8 mouse cellular contexts compared by ENCODE assay signal in genomic region chr13:111807105-111807595, GRCm38 (mm10). TPM values are rescaled to one million over a fixed set of nuclear protein-coding genes. Genes with fewer than 3 reads are reported as not detected.
A peak's percentile ranks its signal among the peaks of the same experiment; 100 is the strongest.
DNase-seq lines count a peak whose midpoint lies in the region; ATAC-seq and TF ChIP-seq lines count a peak whose summit lies in the region.

No protein-coding gene starts in this region.

- no peak for TF ChIP-seq POLR2A in kidney, adult 2 months (IDR thresholded peaks at IDR 0.05; ENCODE audit: low read depth, low read length)
- TF ChIP-seq POLR2A in MEL (IDR thresholded peaks at IDR 0.05; ENCODE audit: control insufficient read depth in 1 of 2, insufficient read depth in 1 of 2, low read depth in 1 of 2, low read length in 2 of 2, poor library complexity in 1 of 2), result no peak
- TF ChIP-seq POLR2A in limb, embryonic 14.5 days (IDR thresholded peaks at IDR 0.05; ENCODE audit: borderline replicate concordance, extremely low read depth, insufficient read depth, insufficient read length), result no peak
- TF ChIP-seq POLR2A in olfactory bulb, adult 2 months (IDR thresholded peaks at IDR 0.05; ENCODE audit: insufficient read depth, low read depth, low read length), result no peak

- TF ChIP-seq RAD21 in MEL (IDR thresholded peaks at IDR 0.05; ENCODE audit: low read depth, low read length), result no peak

- H3K36me3 ChIP-seq in kidney, adult 2 months (ENCODE audit: control insufficient read depth, insufficient read depth, low read length), result no peaks in the 10 kb centered on the region
- peaks cover 0 to 5% of the 10 kb centered on the region in 2 experiments; a peak in 2 of 4 replicates for H3K36me3 ChIP-seq in MEL (ENCODE audit: control insufficient read depth in 1 of 2, insufficient read depth in 2 of 2, low read length in 2 of 2)
- H3K36me3 ChIP-seq in forebrain, embryonic 14.5 days (ENCODE audit: control insufficient read depth, insufficient read depth, low read length), result no peaks in the 10 kb centered on the region
- H3K36me3 ChIP-seq in limb, embryonic 14.5 days (ENCODE audit: control insufficient read depth, insufficient read depth, low read length), result no peaks in the 10 kb centered on the region

- peak overlapping the region; percentile 91 for H3K9ac ChIP-seq in MEL (ENCODE audit: control insufficient read depth, low read depth, low read length, poor library complexity, severe bottlenecking)
- H3K9ac ChIP-seq in forebrain, embryonic 14.5 days (ENCODE audit: low read length), result peak overlapping the region; percentile 89
- peak overlapping the region; percentile 90 for H3K9ac ChIP-seq in limb, embryonic 14.5 days (ENCODE audit: low read depth, low read length, severe bottlenecking)

- H3K27me3 ChIP-seq in kidney, adult 2 months (replicated peaks; ENCODE audit: control insufficient read depth, insufficient read depth, low read length), result no peaks in the 10 kb centered on the region
- peaks cover 10 to 12% of the 10 kb centered on the region in 2 experiments for H3K27me3 ChIP-seq in MEL (ENCODE audit: control insufficient read depth in 1 of 2, insufficient read depth in 2 of 2, low read length in 2 of 2)
- no peaks in the 10 kb centered on the region for H3K27me3 ChIP-seq in forebrain, embryonic 14.5 days (replicated peaks; ENCODE audit: control insufficient read depth, insufficient read depth, low read length)
- no peaks in the 10 kb centered on the region for H3K27me3 ChIP-seq in limb, embryonic 14.5 days (ENCODE audit: control insufficient read depth, insufficient read depth, low read length)

- peak overlapping the region; percentile 77 for H3K27ac ChIP-seq in kidney, adult 2 months (ENCODE audit: insufficient read depth, low read depth, low read length)
- peak overlapping the region; percentile 60 for H3K27ac ChIP-seq in MEL (ENCODE audit: control insufficient read depth, low read depth, low read length)
- H3K27ac ChIP-seq in forebrain, embryonic 14.5 days (ENCODE audit: low read depth, low read length), result no peak overlapping the region
- no peak overlapping the region for H3K27ac ChIP-seq in limb, embryonic 14.5 days (replicated peaks; ENCODE audit: low read depth, low read length)
- H3K27ac ChIP-seq in olfactory bulb, adult 2 months (ENCODE audit: insufficient read depth, low read depth, low read length), result peak overlapping the region; percentile 99

- peak overlapping the region; percentile 90 for H3K4me2 ChIP-seq in forebrain, embryonic 14.5 days (ENCODE audit: low read length)
- H3K4me2 ChIP-seq in limb, embryonic 14.5 days (replicated peaks; ENCODE audit: low read depth, low read length, severe bottlenecking), result peak overlapping the region; percentile 92

- 0% methylated on average over 11 of the region's 11 CpGs for WGBS in kidney, adult 2 months
- WGBS in forebrain, embryonic 14.5 days, result 0% methylated on average over 11 of the region's 11 CpGs
- 1% methylated on average over 11 of the region's 11 CpGs for WGBS in limb, embryonic 14.5 days
- WGBS in olfactory bulb, adult 2 months, result 1% methylated on average over 11 of the region's 11 CpGs

- no peak for TF ChIP-seq CTCF in kidney, adult 2 months (conservative IDR thresholded peaks at IDR 0.05; ENCODE audit: insufficient read depth, insufficient read length, low read depth, low read length)
- TF ChIP-seq CTCF in MEL (IDR thresholded peaks at IDR 0.05 in 2 of 3, conservative IDR thresholded peaks at IDR 0.05 in 1 of 3; ENCODE audit: control insufficient read depth in 1 of 3, insufficient read depth in 1 of 3, low read depth in 2 of 3, low read length in 3 of 3, poor library complexity in 1 of 3, severe bottlenecking in 1 of 3), result no peak
- no peak for TF ChIP-seq CTCF in olfactory bulb, adult 2 months (IDR thresholded peaks at IDR 0.05; ENCODE audit: insufficient read depth, low read depth, low read length)

- peaks cover 33% of the 10 kb centered on the region for H3K4me1 ChIP-seq in kidney, adult 2 months (ENCODE audit: control insufficient read depth, insufficient read depth, low read length)
- no peaks in the 10 kb centered on the region; a peak in 1 of 4 replicates for H3K4me1 ChIP-seq in MEL (ENCODE audit: control insufficient read depth in 1 of 2, insufficient read depth in 2 of 2, low read length in 2 of 2)
- peaks cover 10% of the 10 kb centered on the region; the same call in 1 of the 2 replicates for H3K4me1 ChIP-seq in forebrain, embryonic 14.5 days (ENCODE audit: control insufficient read depth, insufficient read depth, low read length)
- peaks cover 22% of the 10 kb centered on the region for H3K4me1 ChIP-seq in limb, embryonic 14.5 days (ENCODE audit: control insufficient read depth, insufficient read depth, low read length)
- H3K4me1 ChIP-seq in olfactory bulb, adult 2 months (ENCODE audit: control insufficient read depth, insufficient read depth, low read length), result peaks cover 17% of the 10 kb centered on the region

- DNase-seq in kidney, adult 2 months, result no peak
- DNase-seq in kidney, adult 8-10 months, result no peak
- DNase-seq in MEL (ENCODE audit: low read depth, low spot score), result peak; percentile 66
- no peak for DNase-seq in forebrain, embryonic 14.5 days (ENCODE audit: low spot score)
- DNase-seq in limb, embryonic 14.5 days (ENCODE audit: low spot score), result no peak
- no peak for DNase-seq in gastrocnemius, adult 18-20 months (ENCODE audit: low spot score)
- no peak for DNase-seq in urinary bladder, postnatal 14 days (ENCODE audit: low spot score)

- TF ChIP-seq EP300 in MEL (IDR thresholded peaks at IDR 0.05; ENCODE audit: low read depth in 1 of 2, low read length in 2 of 2), result peak; percentile 59 to 62; a peak in 3 of 4 replicates

- H3K79me2 ChIP-seq in MEL (ENCODE audit: control insufficient read depth, insufficient read depth, low read length, poor library complexity), result peaks cover 15% of the 10 kb centered on the region

- ATAC-seq in forebrain, embryonic 14.5 days, result no peak
- ATAC-seq in limb, embryonic 14.5 days (ENCODE audit: low FRiP score, low read depth), result no peak

- H3K4me3 ChIP-seq in kidney, adult 2 months (ENCODE audit: insufficient read depth, low read depth, low read length), result peak overlapping the region; percentile 75
- H3K4me3 ChIP-seq in MEL (ENCODE audit: control insufficient read depth in 1 of 2, insufficient read depth in 1 of 2, low read depth in 2 of 2, low read length in 2 of 2), result peak overlapping the region; percentile 76 to 90
- peak overlapping the region; percentile 84 for H3K4me3 ChIP-seq in forebrain, embryonic 14.5 days (ENCODE audit: low read depth, low read length)
- H3K4me3 ChIP-seq in limb, embryonic 14.5 days (replicated peaks; ENCODE audit: low read length), result peak overlapping the region; percentile 92
- peak overlapping the region; percentile 100 for H3K4me3 ChIP-seq in olfactory bulb, adult 2 months (ENCODE audit: insufficient read depth, low read depth, low read length)

- H3K9me3 ChIP-seq in MEL (replicated peaks; ENCODE audit: insufficient read depth, low read length), result no peaks in the 10 kb centered on the region
- no peaks in the 10 kb centered on the region for H3K9me3 ChIP-seq in forebrain, embryonic 14.5 days (replicated peaks; ENCODE audit: control insufficient read depth, low read length)
- H3K9me3 ChIP-seq in limb, embryonic 14.5 days (ENCODE audit: control insufficient read depth, low read length), result no peaks in the 10 kb centered on the region

TF ChIP-seq in MEL, 35 proteins besides CTCF, POLR2A, EP300 and RAD21:
- TF ChIP-seq HCFC1 (IDR thresholded peaks at IDR 0.05; ENCODE audit: low read depth, low read length) (peak; percentile 32; the same call in 1 of the 2 replicates), TCF12 (IDR thresholded peaks at IDR 0.05; ENCODE audit: low read depth, low read length) (peak; percentile 49), TAL1 (IDR thresholded peaks at IDR 0.05; ENCODE audit: low read length) (no peak), BHLHE40 (IDR thresholded peaks at IDR 0.05; ENCODE audit: borderline replicate concordance, low read depth, low read length) (0 out of 2 replicates have a peak, but pooled peaks have one; percentile 47), ZC3H11A (IDR thresholded peaks at IDR 0.05; ENCODE audit: low read depth, low read length) (peak; percentile 22), ETS1 (IDR thresholded peaks at IDR 0.05; ENCODE audit: low read depth, low read length) (peak; percentile 71), RCOR1 (IDR thresholded peaks at IDR 0.05; ENCODE audit: low read depth, low read length) (peak; percentile 82), GATA1 (IDR thresholded peaks at IDR 0.05; ENCODE audit: low read depth, low read length) (peak; percentile 89), TBP (IDR thresholded peaks at IDR 0.05; ENCODE audit: low read depth, low read length) (no peak), MXI1 (IDR thresholded peaks at IDR 0.05; ENCODE audit: low read depth, low read length) (peak; percentile 44; the same call in 1 of the 2 replicates), MEF2A (IDR thresholded peaks at IDR 0.05; ENCODE audit: extremely low read depth, insufficient replicate concordance, low read depth, low read length, poor library complexity, severe bottlenecking) (no peak), ZNF384 (IDR thresholded peaks at IDR 0.05; ENCODE audit: low read depth, low read length) (peak; percentile 68), ZKSCAN1 (IDR thresholded peaks at IDR 0.05; ENCODE audit: low read depth, low read length) (no peak), UBTF (IDR thresholded peaks at IDR 0.05; ENCODE audit: borderline replicate concordance, insufficient read depth, low read depth, low read length) (no peak), SIN3A (IDR thresholded peaks at IDR 0.05; ENCODE audit: low read length) (peak; percentile 48; the same call in 1 of the 2 replicates)
TF ChIP-seq in MEL: peak in this region for 10.

RNA-seq across cellular contexts. Expression of gene Map3k1, which starts 1.6 kb away (rescaled TPM):
- 16.6 and 17.8 TPM in 2 replicates for polyA plus RNA-seq in kidney, adult 2 months (2012; rRNA removed)
- total RNA-seq in MEL (2012; rRNA removed), result 4.3 and 7.3 TPM in 2 replicates
- 10 to 100 TPM in 1 of 2 experiments, 1 to 10 TPM in 1; 4.4 to 20.7 TPM for polyA plus RNA-seq in MEL (2012; ENCODE audit: insufficient read depth in 1 of 2, insufficient read length in 2 of 2, low read depth in 1 of 2, low replicate concordance in 2 of 2, missing spikeins in 1 of 2)
- 9.5 and 11.6 TPM in 2 replicates for polyA plus RNA-seq in forebrain, embryonic 14.5 days (2014; fragmentation: Nextera tagmentation; extraction: Ambion mirVana)
- polyA plus RNA-seq in limb, embryonic 14.5 days (2012; rRNA removed), result 11.4 and 12.5 TPM in 2 replicates
- 15.5 and 15.8 TPM in 2 replicates for polyA plus RNA-seq in limb, embryonic 14.5 days (2014; fragmentation: Nextera tagmentation; extraction: Ambion mirVana)
- polyA plus RNA-seq in olfactory bulb, adult 2 months (2012; ENCODE audit: insufficient read depth, insufficient read length, low replicate concordance, missing spikeins), result 135 TPM in 1 of 2 replicates, not detected in the other
- 1 to 10 TPM; 8.5 to 8.7 TPM for total RNA-seq in gastrocnemius, adult 18-20 months (2021)

Comparison
In these comparisons a context has a peak if more than half of its experiments do, and no peak if none do; other contexts are left out.
1. H3K27ac ChIP-seq: peak in kidney, adult 2 months (single experiment), MEL (single experiment) and olfactory bulb, adult 2 months (single experiment); none in forebrain, embryonic 14.5 days (single experiment) and limb, embryonic 14.5 days (single experiment).
2. Peak in every context shown above with its lines, with median percentiles within 50 percentile points of each other: H3K4me3 ChIP-seq and H3K9ac ChIP-seq.